Mouse (Mus musculus): ENCODE measurements at regions not wholly inside any gene's neighbourhood (a gene's known extent, or its start where the extent isn't known, plus 50 kb on each side); places are given as distances from the start of the nearest gene placed in this dataset.

GRCm38 (mm10) chr8:89134581-89135484 is 90.9 kb upstream of the Sall1 start:
- no peak for TF ChIP-seq CTCF (IDR thresholded peaks at IDR 0.05; ENCODE audit: low read depth)
- H3K4me3 ChIP-seq (replicated peaks; ENCODE audit: low read depth, low read length) = no peak overlapping the region
- no peak overlapping the region for H3K4me2 ChIP-seq (ENCODE audit: low read length)
- no peaks in the 10 kb centered on the region for H3K9me3 ChIP-seq (replicated peaks; ENCODE audit: low read length)
- ATAC-seq (replicated peaks; ENCODE audit: low FRiP score, low read depth) = no peak
- H3K4me1 ChIP-seq (replicated peaks; ENCODE audit: insufficient read depth, low read length) = no peaks in the 10 kb centered on the region
- no peaks in the 10 kb centered on the region for H3K27me3 ChIP-seq (ENCODE audit: insufficient read depth, low read length)
- DNase-seq (ENCODE audit: low spot score) = no peak
- H3K36me3 ChIP-seq (ENCODE audit: insufficient read depth, low read length) = no peaks in the 10 kb centered on the region
- no peak overlapping the region for H3K9ac ChIP-seq (ENCODE audit: low read depth, low read length)
- WGBS = 78% methylated on average over 19 of the region's 19 CpGs
- H3K27ac ChIP-seq = no peak overlapping the region

- Histone ChIP-seq H3K4me2 (ENCODE audit: low read length) (no peak overlapping the region), H3K4me3 (replicated peaks; ENCODE audit: low read depth, low read length) (no peak overlapping the region), H3K4me1 (replicated peaks; ENCODE audit: insufficient read depth, low read length) (no peaks in the 10 kb centered on the region), H3K27ac (no peak overlapping the region), H3K27me3 (ENCODE audit: insufficient read depth, low read length) (no peaks in the 10 kb centered on the region), H3K36me3 (ENCODE audit: insufficient read depth, low read length) (no peaks in the 10 kb centered on the region), H3K9me3 (replicated peaks; ENCODE audit: low read length) (no peaks in the 10 kb centered on the region), H3K9ac (ENCODE audit: low read depth, low read length) (no peak overlapping the region)
- no peak for TF ChIP-seq CTCF (IDR thresholded peaks at IDR 0.05; ENCODE audit: low read depth)
- ATAC-seq (replicated peaks; ENCODE audit: low FRiP score, low read depth) (no peak), DNase-seq (ENCODE audit: low spot score) (peak; percentile 28)
- WGBS = 30% methylated on average over 5 of the region's 5 CpGs
These were observed 90.1 kb upstream of the Sall1 start for GRCm38 (mm10) chr8:89134058-89134457.

- Histone ChIP-seq H3K36me3 (ENCODE audit: insufficient read depth, low read length) (no peaks in the 10 kb centered on the region), H3K4me3 (replicated peaks; ENCODE audit: low read depth, low read length) (no peak overlapping the region), H3K4me1 (replicated peaks; ENCODE audit: insufficient read depth, low read length) (no peaks in the 10 kb centered on the region), H3K27me3 (ENCODE audit: insufficient read depth, low read length) (no peaks in the 10 kb centered on the region), H3K9ac (ENCODE audit: low read depth, low read length) (no peak overlapping the region), H3K27ac (no peak overlapping the region), H3K9me3 (replicated peaks; ENCODE audit: low read length) (no peaks in the 10 kb centered on the region), H3K4me2 (ENCODE audit: low read length) (no peak overlapping the region)
- DNase-seq (ENCODE audit: low spot score) = no peak
- no peak for ATAC-seq (replicated peaks; ENCODE audit: low FRiP score, low read depth)
- WGBS = 77% methylated on average over 6 of the region's 6 CpGs
- no peak for TF ChIP-seq CTCF (IDR thresholded peaks at IDR 0.05; ENCODE audit: low read depth)
These were observed 77.1 kb upstream of the Sall1 start for GRCm38 (mm10) chr8:89121051-89121450.

GRCm38 (mm10) chr8:89107895-89108660 is 64.1 kb upstream of the Sall1 start:
- peak overlapping the region; percentile 31; the same call in 1 of the 2 replicates for H3K4me2 ChIP-seq (ENCODE audit: low read length)
- 23% methylated on average over 15 of the region's 15 CpGs for WGBS
- no peak overlapping the region for H3K4me3 ChIP-seq (replicated peaks; ENCODE audit: low read depth, low read length)
- ATAC-seq (replicated peaks; ENCODE audit: low FRiP score, low read depth) (no peak), DNase-seq (ENCODE audit: low spot score) (peak; percentile 72)
- 0 out of 2 replicates have a peak, but pooled peaks cover 9% of the 10 kb centered on the region for H3K4me1 ChIP-seq (replicated peaks; ENCODE audit: insufficient read depth, low read length)
- no peaks in the 10 kb centered on the region for H3K27me3 ChIP-seq (ENCODE audit: insufficient read depth, low read length)
- no peak for TF ChIP-seq CTCF (IDR thresholded peaks at IDR 0.05; ENCODE audit: low read depth)
- H3K36me3 ChIP-seq (ENCODE audit: insufficient read depth, low read length) = no peaks in the 10 kb centered on the region
- no peaks in the 10 kb centered on the region for H3K9me3 ChIP-seq (replicated peaks; ENCODE audit: low read length)
- no peak overlapping the region for H3K27ac ChIP-seq
- H3K9ac ChIP-seq (ENCODE audit: low read depth, low read length) = no peak overlapping the region

- peak; percentile 25 for DNase-seq (ENCODE audit: low spot score)
- no peak overlapping the region for H3K27ac ChIP-seq
- no peaks in the 10 kb centered on the region for H3K36me3 ChIP-seq (ENCODE audit: insufficient read depth, low read length)
- 0 out of 2 replicates have a peak, but pooled peaks cover 9% of the 10 kb centered on the region for H3K4me1 ChIP-seq (replicated peaks; ENCODE audit: insufficient read depth, low read length)
- no peak for TF ChIP-seq CTCF (IDR thresholded peaks at IDR 0.05; ENCODE audit: low read depth)
- no peaks in the 10 kb centered on the region for H3K9me3 ChIP-seq (replicated peaks; ENCODE audit: low read length)
- H3K9ac ChIP-seq (ENCODE audit: low read depth, low read length) = no peak overlapping the region
- ATAC-seq (replicated peaks; ENCODE audit: low FRiP score, low read depth) = peak; percentile 63
- no peak overlapping the region for H3K4me3 ChIP-seq (replicated peaks; ENCODE audit: low read depth, low read length)
- 73% methylated on average over 4 of the region's 4 CpGs for WGBS
- no peaks in the 10 kb centered on the region for H3K27me3 ChIP-seq (ENCODE audit: insufficient read depth, low read length)
- no peak overlapping the region for H3K4me2 ChIP-seq (ENCODE audit: low read length)
These were observed 62.4 kb upstream of the Sall1 start for GRCm38 (mm10) chr8:89106346-89106745.

- DNase-seq (ENCODE audit: low spot score) = no peak
- no peak overlapping the region for H3K9ac ChIP-seq (ENCODE audit: low read depth, low read length)
These were observed 53.4 kb upstream of the Sall1 start for GRCm38 (mm10) chr8:89097396-89097795.

More at GRCm38 (mm10) chr8:89097396-89097795, 53.4 kb upstream of the Sall1 start:
- no peak overlapping the region for H3K27ac ChIP-seq
- WGBS = 76% methylated on average over 4 of the region's 4 CpGs
- ATAC-seq (replicated peaks; ENCODE audit: low FRiP score, low read depth) = no peak
- H3K4me1 ChIP-seq (replicated peaks; ENCODE audit: insufficient read depth, low read length) = no peaks in the 10 kb centered on the region
- no peak overlapping the region for H3K4me2 ChIP-seq (ENCODE audit: low read length)
- TF ChIP-seq CTCF (IDR thresholded peaks at IDR 0.05; ENCODE audit: low read depth) = no peak
- no peaks in the 10 kb centered on the region for H3K9me3 ChIP-seq (replicated peaks; ENCODE audit: low read length)
- no peaks in the 10 kb centered on the region for H3K36me3 ChIP-seq (ENCODE audit: insufficient read depth, low read length)
- no peak overlapping the region for H3K4me3 ChIP-seq (replicated peaks; ENCODE audit: low read depth, low read length)
- H3K27me3 ChIP-seq (ENCODE audit: insufficient read depth, low read length) = no peaks in the 10 kb centered on the region

All from kidney, postnatal 0 days (tissue).